Mouse (Mus musculus): Measurements from ENCODE around the gene Vmn1r35.
"Not testable (repeated sequence)": the region's sequence is repeated elsewhere in the genome, so short reads cannot be mapped to it uniquely, and the experiment has no call there.

The Vmn1r35 gene

GRCm38 (mm10) chr6:66685806-66686205, at the start of gene Vmn1r35:
Gene Vmn1r35 (minus strand): TSS chr6:66685906.
- no peak for DNase-seq (ENCODE audit: extremely low read depth, low read depth, low spot score)

GRCm38 (mm10) chr6:66729082-66729481, 43.4 kb upstream of the Vmn1r35 start, which contains the start of gene Vmn1r37:
Gene Vmn1r37 (plus strand): TSS chr6:66729382.
- DNase-seq (ENCODE audit: extremely low read depth, low read depth, low spot score): not testable (repeated sequence)

- DNase-seq (ENCODE audit: extremely low read depth, low read depth, low spot score): not testable (repeated sequence)
These were observed 33.4 kb upstream of the Vmn1r35 start, which contains the start of gene Vmn1r36 for GRCm38 (mm10) chr6:66719068-66719467. Gene Vmn1r36 (minus strand): TSS chr6:66719168.

- DNase-seq (ENCODE audit: extremely low read depth, low read depth, low spot score): no peak
These were observed 28.1 kb upstream of the Vmn1r35 start for GRCm38 (mm10) chr6:66713854-66714253.

GRCm38 (mm10) chr6:66708901-66709300, 23.2 kb upstream of the Vmn1r35 start:
- DNase-seq (ENCODE audit: extremely low read depth, low read depth, low spot score): no peak

GRCm38 (mm10) chr6:66643779-66644178, 41.9 kb downstream of the Vmn1r35 start, which contains the start of gene Vmn1r34:
Gene Vmn1r34 (minus strand): TSS chr6:66643879.
- no peak for DNase-seq (ENCODE audit: extremely low read depth, low read depth, low spot score)
